Mouse (Mus musculus) olfactory bulb, adult 2 months (tissue): ENCODE measurements around the gene Crebl2.

ENCODE experiments used
- CTCF ChIP-seq: fragments of 200-500 bp; IDR thresholded peaks from 2 replicates; pipeline ENCODE4 v1.5.1; 2012; ENCODE audit warnings: low read depth, mild to moderate bottlenecking, low read length, moderate library complexity; ENCODE audit not compliant: insufficient read depth
- POLR2A ChIP-seq: fragments of 200-500 bp; IDR thresholded peaks from 2 replicates; pipeline ENCODE4 v1.6.1; 2012; ENCODE audit warnings: mild to moderate bottlenecking, low read depth, low read length, moderate library complexity; ENCODE audit not compliant: insufficient read depth

DNA sequence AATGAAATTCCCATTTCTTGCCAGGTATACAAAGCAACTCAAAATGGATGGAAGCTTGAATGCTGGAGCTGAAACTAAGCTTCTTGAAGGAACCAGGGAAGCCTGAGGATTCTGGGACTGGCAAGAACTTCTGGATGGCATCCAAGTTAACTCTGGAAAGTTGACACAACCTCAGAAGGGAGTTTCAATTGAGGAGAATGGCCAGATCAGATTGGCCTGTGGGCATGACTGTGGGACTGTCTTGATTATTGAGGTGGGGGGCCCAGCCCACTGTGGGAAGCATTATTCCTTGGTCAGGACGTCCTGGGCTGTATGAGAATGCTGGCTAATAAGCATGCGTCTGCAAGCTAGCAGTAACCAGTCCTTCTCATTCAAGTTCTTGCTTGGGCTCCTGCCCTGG, 50.1 kb downstream of the Crebl2 start:
- TF ChIP-seq POLR2A (no peak), CTCF (no peak)
